Mouse (Mus musculus): ENCODE measurements around the gene Gm42417. TPM values are rescaled to one million over a fixed set of nuclear protein-coding genes. Genes with fewer than 3 reads are reported as not detected.

The Gm42417 gene
- polyA plus RNA-seq, 1 experiment: not detected

DNA sequence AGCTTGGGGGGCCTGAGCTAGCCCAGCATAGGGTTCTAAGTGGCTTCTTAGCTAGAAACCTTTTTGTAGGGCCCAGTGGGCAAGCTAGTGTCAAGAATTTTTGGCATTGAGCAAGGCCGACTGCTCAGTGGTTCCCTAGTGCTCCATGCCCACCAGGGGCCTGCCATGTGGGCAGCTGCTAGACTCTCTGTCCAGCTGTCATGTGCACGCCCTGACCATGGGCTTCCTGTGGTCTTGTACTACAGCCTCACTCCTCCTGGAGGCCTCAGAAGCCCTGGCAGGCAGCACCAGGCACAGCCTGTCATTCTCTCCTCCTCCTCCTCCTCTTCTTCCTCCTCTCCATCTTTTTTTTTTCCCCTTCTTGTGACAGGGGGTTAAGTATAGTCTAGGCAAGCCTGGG is 41.9 kb downstream of the Gm42417 start:
- TF ChIP-seq POLR2A (IDR thresholded peaks at IDR 0.05; ENCODE audit: borderline replicate concordance, extremely low read depth, low read depth, low read length) (no peak), CTCF (IDR thresholded peaks at IDR 0.05; ENCODE audit: insufficient read depth, low read length) (no peak)
- Histone ChIP-seq H3K4me1 (ENCODE audit: control insufficient read depth, insufficient read depth, low read length) (peaks cover under 1% of the 10 kb centered on the region), H3K4me3 (replicated peaks; ENCODE audit: extremely low read depth, low read depth, low read length) (no peak overlapping the region)
- WGBS: 67% methylated on average over 2 of the region's 2 CpGs
- no peak for DNase-seq

GRCm38 (mm10) chr1:36496719-36497118 is 42.5 kb downstream of the Gm42417 start:
- no peak for TF ChIP-seq CTCF (IDR thresholded peaks at IDR 0.05; ENCODE audit: insufficient read depth, low read length)
- TF ChIP-seq POLR2A (IDR thresholded peaks at IDR 0.05; ENCODE audit: borderline replicate concordance, extremely low read depth, low read depth, low read length): no peak
- no peak for DNase-seq
- 44% methylated on average over 2 of the region's 2 CpGs for WGBS
- Histone ChIP-seq H3K4me3 (replicated peaks; ENCODE audit: extremely low read depth, low read depth, low read length) (no peak overlapping the region), H3K4me1 (ENCODE audit: control insufficient read depth, insufficient read depth, low read length) (peaks cover 2% of the 10 kb centered on the region)

GRCm38 (mm10) chr1:36493299-36493698 is 45.9 kb downstream of the Gm42417 start:
- H3K4me3 ChIP-seq (replicated peaks; ENCODE audit: extremely low read depth, low read depth, low read length): no peak overlapping the region
- TF ChIP-seq CTCF (IDR thresholded peaks at IDR 0.05; ENCODE audit: insufficient read depth, low read length): no peak
- no peak for TF ChIP-seq POLR2A (IDR thresholded peaks at IDR 0.05; ENCODE audit: borderline replicate concordance, extremely low read depth, low read depth, low read length)
- WGBS: 73% methylated on average over 6 of the region's 6 CpGs
- no peak for DNase-seq
- peaks cover 2% of the 10 kb centered on the region for H3K4me1 ChIP-seq (ENCODE audit: control insufficient read depth, insufficient read depth, low read length)

GRCm38 (mm10) chr1:36492416-36493139 is 46.7 kb downstream of the Gm42417 start:
- no peak for TF ChIP-seq POLR2A (IDR thresholded peaks at IDR 0.05; ENCODE audit: borderline replicate concordance, extremely low read depth, low read depth, low read length)
- TF ChIP-seq CTCF (IDR thresholded peaks at IDR 0.05; ENCODE audit: insufficient read depth, low read length): peak; percentile 38; the same call in 1 of the 2 replicates
- peaks cover 2% of the 10 kb centered on the region for H3K4me1 ChIP-seq (ENCODE audit: control insufficient read depth, insufficient read depth, low read length)
- DNase-seq: peak; percentile 45
- no peak overlapping the region for H3K4me3 ChIP-seq (replicated peaks; ENCODE audit: extremely low read depth, low read depth, low read length)
- WGBS: 35% methylated on average over 9 of the region's 9 CpGs

DNA sequence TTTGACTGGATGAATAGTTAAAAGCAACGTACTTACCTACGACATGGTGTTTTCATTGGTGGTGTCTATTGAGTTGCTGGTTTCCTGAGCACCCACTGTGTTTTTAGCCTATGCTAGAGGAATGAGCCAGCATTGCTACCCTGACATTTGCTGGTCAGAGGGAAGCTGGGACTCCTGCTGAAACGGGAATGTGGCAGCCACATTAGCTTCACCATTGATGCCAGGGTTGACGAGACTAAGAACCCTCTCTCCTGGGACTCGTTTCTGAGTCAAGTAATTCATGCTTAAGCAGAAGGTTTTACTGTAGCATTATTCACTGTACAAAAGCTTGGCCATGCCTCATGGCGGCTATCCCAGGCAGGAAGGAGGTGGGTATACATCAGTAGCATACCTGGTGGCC is 49.6 kb downstream of the Gm42417 start:
- TF ChIP-seq CTCF (IDR thresholded peaks at IDR 0.05; ENCODE audit: insufficient read depth, low read length) (no peak), POLR2A (IDR thresholded peaks at IDR 0.05; ENCODE audit: borderline replicate concordance, extremely low read depth, low read depth, low read length) (no peak)
- 84% methylated on average over 6 of the region's 6 CpGs for WGBS
- no peak for DNase-seq
- Histone ChIP-seq H3K4me1 (ENCODE audit: control insufficient read depth, insufficient read depth, low read length) (peaks cover 2% of the 10 kb centered on the region), H3K4me3 (replicated peaks; ENCODE audit: extremely low read depth, low read depth, low read length) (no peak overlapping the region)

DNA sequence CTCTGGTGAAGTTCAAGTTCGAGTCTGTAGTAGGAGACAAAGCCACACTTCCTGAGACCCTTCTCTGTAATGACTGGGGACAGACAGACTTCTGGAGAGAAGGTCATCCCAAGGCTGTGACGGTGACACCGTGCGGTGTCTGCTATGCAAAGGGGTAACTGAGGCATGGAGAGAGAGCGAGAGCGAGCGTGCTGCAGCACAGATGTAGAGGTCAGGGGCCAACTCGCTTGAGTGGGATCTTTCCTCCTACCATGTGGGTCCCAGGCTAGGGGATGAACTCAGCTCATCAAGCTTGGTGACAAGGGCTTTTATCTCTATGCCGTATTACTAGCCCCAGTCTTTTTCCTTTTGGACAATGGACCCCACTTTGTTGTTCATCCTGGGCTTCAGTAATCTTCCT is 52.1 kb downstream of the Gm42417 start:
- no peak for DNase-seq
- Histone ChIP-seq H3K4me3 (replicated peaks; ENCODE audit: extremely low read depth, low read depth, low read length) (no peak overlapping the region), H3K4me1 (ENCODE audit: control insufficient read depth, insufficient read depth, low read length) (no peaks in the 10 kb centered on the region; the same call in 1 of the 2 replicates)
- no peak for TF ChIP-seq POLR2A (IDR thresholded peaks at IDR 0.05; ENCODE audit: borderline replicate concordance, extremely low read depth, low read depth, low read length)
- no peak for TF ChIP-seq CTCF (IDR thresholded peaks at IDR 0.05; ENCODE audit: insufficient read depth, low read length)
- 92% methylated on average over 9 of the region's 9 CpGs for WGBS

DNA sequence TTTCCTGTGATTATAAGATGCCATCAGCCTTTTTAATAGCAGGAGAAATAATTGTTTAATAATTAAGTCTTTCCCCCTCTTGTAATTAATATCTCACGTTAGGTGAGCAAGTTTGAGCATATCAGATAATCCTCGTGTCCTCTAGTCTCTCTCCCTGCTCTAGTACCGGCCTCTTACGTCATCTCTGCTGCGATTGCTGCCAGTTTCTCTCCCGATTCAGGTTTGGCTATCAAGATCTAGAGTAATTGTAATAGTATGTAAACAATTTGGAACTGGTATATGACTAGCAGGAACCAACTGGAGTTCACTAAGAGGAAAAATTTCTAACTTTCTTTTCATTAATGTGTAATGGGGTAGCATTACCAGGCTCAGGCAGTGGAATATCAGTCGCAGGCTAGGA is 54.1 kb downstream of the Gm42417 start:
- 34% methylated on average over 7 of the region's 7 CpGs for WGBS
- H3K4me1 ChIP-seq (ENCODE audit: control insufficient read depth, insufficient read depth, low read length): peaks cover 2% of the 10 kb centered on the region; the same call in 1 of the 2 replicates
- H3K4me3 ChIP-seq (replicated peaks; ENCODE audit: extremely low read depth, low read depth, low read length): no peak overlapping the region
- TF ChIP-seq CTCF (IDR thresholded peaks at IDR 0.05; ENCODE audit: insufficient read depth, low read length) (no peak), POLR2A (IDR thresholded peaks at IDR 0.05; ENCODE audit: borderline replicate concordance, extremely low read depth, low read depth, low read length) (no peak)
- no peak for DNase-seq

GRCm38 (mm10) chr1:36483825-36484224 is 55.4 kb downstream of the Gm42417 start:
- WGBS: 82% methylated on average over 4 of the region's 4 CpGs
- no peak for DNase-seq

More at GRCm38 (mm10) chr1:36483825-36484224, 55.4 kb downstream of the Gm42417 start:
- Histone ChIP-seq H3K4me3 (replicated peaks; ENCODE audit: extremely low read depth, low read depth, low read length) (no peak overlapping the region), H3K4me1 (ENCODE audit: control insufficient read depth, insufficient read depth, low read length) (peaks cover 2% of the 10 kb centered on the region; the same call in 1 of the 2 replicates)
- no peak for TF ChIP-seq POLR2A (IDR thresholded peaks at IDR 0.05; ENCODE audit: borderline replicate concordance, extremely low read depth, low read depth, low read length)
- no peak for TF ChIP-seq CTCF (IDR thresholded peaks at IDR 0.05; ENCODE audit: insufficient read depth, low read length)

Other genes starting within 250 kb of the Gm42417 start
- gene Arid5a, start 231.7 kb downstream of the Gm42417 start, polyA plus RNA-seq (2012; rRNA removed): 11.2 and 13.8 TPM in 2 replicates
- 38.3 and 45.3 TPM in 2 replicates for gene Kansl3, start 170.2 kb downstream of the Gm42417 start, polyA plus RNA-seq (2012; rRNA removed)
- 0.05 and 0.07 TPM in 2 replicates for gene Fer1l5, start 167.1 kb downstream of the Gm42417 start, polyA plus RNA-seq (2012; rRNA removed)
- gene Lman2l, start 94.2 kb downstream of the Gm42417 start, polyA plus RNA-seq (2012; rRNA removed): 9.7 and 15.9 TPM in 2 replicates
- 5.6 and 5.9 TPM in 2 replicates for gene Cnnm4, start 67.8 kb downstream of the Gm42417 start, polyA plus RNA-seq (2012; rRNA removed)
- 36.6 and 37.0 TPM in 2 replicates for gene Cnnm3, start 27.6 kb downstream of the Gm42417 start, polyA plus RNA-seq (2012; rRNA removed)
- 13.7 and 36.2 TPM in 2 replicates for gene Ankrd23, start 2.5 kb downstream of the Gm42417 start, polyA plus RNA-seq (2012; rRNA removed)
- 22.1 and 22.8 TPM in 2 replicates for gene Ankrd39, start 8.0 kb upstream of the Gm42417 start, polyA plus RNA-seq (2012; rRNA removed)
- 23.0 and 23.7 TPM in 2 replicates for gene Sema4c, start 18.9 kb upstream of the Gm42417 start, polyA plus RNA-seq (2012; rRNA removed)
- gene Fam178b, start 143.8 kb upstream of the Gm42417 start, polyA plus RNA-seq (2012; rRNA removed): 11.2 and 13.9 TPM in 2 replicates
- gene Cox5b, start 152.0 kb upstream of the Gm42417 start, polyA plus RNA-seq (2012; rRNA removed): 249 and 279 TPM in 2 replicates
- gene 4933424G06Rik, start 170.7 kb upstream of the Gm42417 start, polyA plus RNA-seq (2012; rRNA removed): not detected in 2 replicates
- gene Actr1b, start 175.0 kb upstream of the Gm42417 start, polyA plus RNA-seq (2012; rRNA removed): 107 and 111 TPM in 2 replicates
- gene Zap70, start 222.4 kb upstream of the Gm42417 start, polyA plus RNA-seq (2012; rRNA removed): 10.9 and 12.9 TPM in 2 replicates